Mouse (Mus musculus): ENCODE measurements around the gene Arhgap27. TPM values are rescaled to one million over a fixed set of nuclear protein-coding genes. Genes with fewer than 3 reads are reported as not detected.
"Not testable (repeated sequence)": the region's sequence is repeated elsewhere in the genome, so short reads cannot be mapped to it uniquely, and the experiment has no call there.

The Arhgap27 gene
- polyA plus RNA-seq, 1 experiment from 2014 or later = 6.5 TPM

DNA sequence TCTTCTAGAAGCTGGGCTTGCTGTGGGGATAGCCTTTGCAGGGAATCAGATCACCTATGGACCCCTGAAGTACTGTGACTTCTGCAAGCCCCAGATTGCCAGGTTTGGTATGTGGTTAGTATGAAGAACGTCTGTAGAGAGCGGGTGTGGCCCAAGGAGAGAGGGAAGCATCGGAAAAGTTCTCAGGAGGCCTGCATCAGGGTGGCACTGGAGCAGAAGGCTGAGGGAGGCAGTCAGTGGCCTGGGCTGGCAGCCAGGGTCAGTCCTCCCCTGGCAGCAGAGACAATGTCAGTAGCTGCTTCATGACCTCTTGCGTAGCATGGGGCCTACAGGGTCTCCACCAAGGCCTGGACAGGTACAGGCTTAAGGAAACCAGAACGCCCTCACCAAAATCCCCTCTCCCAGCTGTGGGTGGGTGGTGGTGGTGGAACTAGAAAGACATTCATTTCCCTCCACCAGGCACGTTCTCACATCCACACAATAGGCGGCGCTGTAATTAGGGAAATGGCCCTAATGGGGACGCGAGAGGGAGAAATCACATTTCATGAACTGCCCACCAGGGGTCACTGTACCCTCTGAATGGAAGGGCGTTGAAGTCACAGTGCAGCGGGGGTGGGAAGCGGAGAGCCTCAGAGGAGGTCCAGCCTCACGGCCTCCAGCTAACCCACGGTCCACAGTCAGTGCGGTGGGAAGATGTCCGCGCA lies 31.2 kb downstream of the Arhgap27 start:
- Histone ChIP-seq H3K27me3 (ENCODE audit: control insufficient read depth, insufficient read depth, low read length) (peaks cover 17% of the 10 kb centered on the region), H3K4me2 (ENCODE audit: low read length) (peak overlapping the region; percentile 69), H3K36me3 (ENCODE audit: control insufficient read depth, insufficient read depth, low read length) (0 out of 2 replicates have a peak, but pooled peaks cover 3% of the 10 kb centered on the region), H3K27ac (replicated peaks in 1 of 2; ENCODE audit: control insufficient read depth in 1 of 2, insufficient read depth in 1 of 2, low read depth in 2 of 2, low read length in 2 of 2) (no peak overlapping the region), H3K4me3 (ENCODE audit: control insufficient read depth in 1 of 2, insufficient read depth in 1 of 2, low read depth in 1 of 2, low read length in 2 of 2) (peak overlapping the region; percentile 27 to 31), H3K9me3 (ENCODE audit: control insufficient read depth, low read length) (no peaks in the 10 kb centered on the region), H3K9ac (ENCODE audit: low read length) (no peak overlapping the region; the same call in 1 of the 2 replicates), H3K4me1 (ENCODE audit: control insufficient read depth in 2 of 2, insufficient read depth in 2 of 2, low read length in 2 of 2) (peaks cover 2 to 11% of the 10 kb centered on the region in 2 experiments; a peak in 2 of 4 replicates)
- no peak; the same call in 1 of the 2 replicates for ATAC-seq (ENCODE audit: insufficient number of reproducible peaks, insufficient read depth, low FRiP score, low read depth)
- 29% methylated on average over 18 of the region's 18 CpGs for WGBS

DNA sequence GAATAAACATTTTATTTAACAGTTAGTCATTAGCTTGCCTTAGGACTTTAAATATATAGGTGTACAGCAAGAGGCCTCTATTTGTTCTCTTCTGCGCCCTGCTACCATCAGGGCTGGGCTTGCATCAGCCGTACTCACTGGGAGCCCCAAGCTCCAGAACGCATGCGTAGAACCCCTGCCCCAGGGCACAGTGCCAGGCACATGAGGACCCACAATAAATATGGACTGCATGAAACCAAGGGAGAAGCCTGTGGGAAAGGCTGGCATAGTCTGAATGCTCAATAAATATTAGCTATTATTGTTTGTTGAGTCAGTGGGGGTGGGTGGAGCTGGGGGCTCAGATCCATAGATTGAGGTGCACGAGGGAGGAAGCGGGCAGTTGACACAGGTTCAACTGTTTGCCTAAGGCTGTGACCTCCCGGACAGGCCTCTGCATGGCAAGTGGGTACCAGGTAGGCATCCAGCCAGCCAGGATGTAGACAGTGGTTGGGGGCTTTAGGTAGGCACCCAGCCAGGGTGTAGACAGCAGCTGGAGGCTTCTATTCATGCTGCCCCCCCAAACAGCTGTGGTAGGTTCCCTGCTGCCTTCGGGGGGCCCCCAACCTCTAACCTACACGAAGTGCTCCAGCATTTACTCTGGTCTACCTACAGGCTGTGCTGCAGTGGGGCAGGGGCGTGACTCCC lies 31.8 kb downstream of the Arhgap27 start:
- H3K27me3 ChIP-seq (ENCODE audit: control insufficient read depth, insufficient read depth, low read length) = peaks cover 17% of the 10 kb centered on the region
- 92% methylated on average over 10 of the region's 10 CpGs for WGBS
- no peak overlapping the region for H3K27ac ChIP-seq (replicated peaks in 1 of 2; ENCODE audit: control insufficient read depth in 1 of 2, insufficient read depth in 1 of 2, low read depth in 2 of 2, low read length in 2 of 2)
- H3K4me2 ChIP-seq (ENCODE audit: low read length) = no peak overlapping the region
- no peak overlapping the region for H3K4me3 ChIP-seq (ENCODE audit: control insufficient read depth in 1 of 2, insufficient read depth in 1 of 2, low read depth in 1 of 2, low read length in 2 of 2)
- no peaks in the 10 kb centered on the region for H3K9me3 ChIP-seq (ENCODE audit: control insufficient read depth, low read length)
- H3K4me1 ChIP-seq (ENCODE audit: control insufficient read depth in 2 of 2, insufficient read depth in 2 of 2, low read length in 2 of 2) = peaks cover 2 to 11% of the 10 kb centered on the region in 2 experiments; a peak in 2 of 4 replicates
- H3K36me3 ChIP-seq (ENCODE audit: control insufficient read depth, insufficient read depth, low read length) = 0 out of 2 replicates have a peak, but pooled peaks cover under 1% of the 10 kb centered on the region
- no peak for ATAC-seq (ENCODE audit: insufficient number of reproducible peaks, insufficient read depth, low FRiP score, low read depth)
- H3K9ac ChIP-seq (ENCODE audit: low read length) = no peak overlapping the region

DNA sequence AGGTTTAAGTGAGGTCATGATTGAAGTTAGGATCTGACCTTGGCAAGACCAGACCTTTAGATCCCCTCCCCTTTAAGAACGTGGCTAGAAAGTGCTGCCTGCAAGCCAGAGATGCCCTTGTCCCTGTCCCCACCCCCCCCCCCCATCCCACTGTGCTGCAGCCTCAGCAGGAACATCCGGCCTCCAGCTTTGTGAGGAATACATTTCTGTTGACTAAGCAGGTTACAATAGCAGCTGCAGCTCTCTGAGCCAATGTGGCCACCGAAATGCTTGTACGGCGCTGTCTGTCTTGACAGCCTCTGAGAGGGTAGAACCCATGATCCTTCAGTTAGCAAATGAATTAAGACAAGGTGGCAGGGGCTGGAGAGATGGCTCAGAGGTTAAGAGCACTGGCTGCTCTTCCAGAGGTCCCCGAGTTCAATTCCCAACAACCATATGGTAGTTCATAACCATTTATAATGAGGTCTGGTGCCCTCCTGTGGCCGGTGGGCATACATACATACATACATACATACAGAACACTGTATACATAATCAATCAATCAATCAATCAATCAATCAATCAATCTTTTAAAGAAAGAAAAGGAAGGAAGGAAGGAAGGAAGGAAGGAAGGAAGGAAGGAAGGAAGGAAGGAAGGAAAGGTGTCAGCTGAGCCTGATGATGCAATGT lies 32.7 kb downstream of the Arhgap27 start:
- no peak for ATAC-seq (ENCODE audit: insufficient number of reproducible peaks, insufficient read depth, low FRiP score, low read depth)
- no peaks in the 10 kb centered on the region for H3K9me3 ChIP-seq (ENCODE audit: control insufficient read depth, low read length)
- WGBS = 71% methylated on average over 7 of the region's 7 CpGs
- no peak overlapping the region for H3K4me3 ChIP-seq (ENCODE audit: control insufficient read depth in 1 of 2, insufficient read depth in 1 of 2, low read depth in 1 of 2, low read length in 2 of 2)
- H3K27ac ChIP-seq (replicated peaks in 1 of 2; ENCODE audit: control insufficient read depth in 1 of 2, insufficient read depth in 1 of 2, low read depth in 2 of 2, low read length in 2 of 2) = no peak overlapping the region
- H3K36me3 ChIP-seq (ENCODE audit: control insufficient read depth, insufficient read depth, low read length) = no peaks in the 10 kb centered on the region
- peaks cover 2 to 11% of the 10 kb centered on the region in 2 experiments; a peak in 2 of 4 replicates for H3K4me1 ChIP-seq (ENCODE audit: control insufficient read depth in 2 of 2, insufficient read depth in 2 of 2, low read length in 2 of 2)
- no peak overlapping the region for H3K9ac ChIP-seq (ENCODE audit: low read length)
- no peak overlapping the region for H3K4me2 ChIP-seq (ENCODE audit: low read length)
- H3K27me3 ChIP-seq (ENCODE audit: control insufficient read depth, insufficient read depth, low read length) = peaks cover 17% of the 10 kb centered on the region

DNA sequence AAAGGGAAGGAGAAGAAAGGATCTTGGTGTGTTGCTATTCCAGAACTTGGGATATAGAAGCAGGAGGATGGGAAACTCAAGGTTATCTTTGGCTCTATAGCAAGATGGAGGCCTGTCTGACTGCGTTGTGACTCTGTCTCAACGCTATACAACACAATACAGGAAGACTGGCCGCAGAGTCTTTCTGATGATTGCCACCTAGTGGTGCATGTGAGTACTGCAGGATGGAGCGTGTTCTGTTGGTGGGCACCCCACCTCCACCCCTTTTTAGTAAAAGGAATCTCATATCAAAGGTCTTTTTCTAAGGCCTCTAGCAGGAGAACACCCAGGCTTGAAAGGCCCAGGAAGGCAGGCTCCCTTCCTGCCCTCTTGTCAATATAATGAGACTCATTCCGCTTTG lies 36.5 kb downstream of the Arhgap27 start:
- Histone ChIP-seq H3K4me3 (ENCODE audit: control insufficient read depth in 1 of 2, insufficient read depth in 1 of 2, low read depth in 1 of 2, low read length in 2 of 2) (no peak overlapping the region), H3K36me3 (ENCODE audit: control insufficient read depth, insufficient read depth, low read length) (no peaks in the 10 kb centered on the region), H3K4me1 (ENCODE audit: control insufficient read depth in 2 of 2, insufficient read depth in 2 of 2, low read length in 2 of 2) (no peaks in the 10 kb centered on the region), H3K27ac (replicated peaks in 1 of 2; ENCODE audit: control insufficient read depth in 1 of 2, insufficient read depth in 1 of 2, low read depth in 2 of 2, low read length in 2 of 2) (no peak overlapping the region), H3K9ac (ENCODE audit: low read length) (no peak overlapping the region), H3K9me3 (ENCODE audit: control insufficient read depth, low read length) (no peaks in the 10 kb centered on the region), H3K4me2 (ENCODE audit: low read length) (no peak overlapping the region), H3K27me3 (ENCODE audit: control insufficient read depth, insufficient read depth, low read length) (peaks cover 11% of the 10 kb centered on the region)
- ATAC-seq (ENCODE audit: insufficient number of reproducible peaks, insufficient read depth, low FRiP score, low read depth) = no peak
- WGBS = 10% methylated on average over 5 of the region's 5 CpGs

DNA sequence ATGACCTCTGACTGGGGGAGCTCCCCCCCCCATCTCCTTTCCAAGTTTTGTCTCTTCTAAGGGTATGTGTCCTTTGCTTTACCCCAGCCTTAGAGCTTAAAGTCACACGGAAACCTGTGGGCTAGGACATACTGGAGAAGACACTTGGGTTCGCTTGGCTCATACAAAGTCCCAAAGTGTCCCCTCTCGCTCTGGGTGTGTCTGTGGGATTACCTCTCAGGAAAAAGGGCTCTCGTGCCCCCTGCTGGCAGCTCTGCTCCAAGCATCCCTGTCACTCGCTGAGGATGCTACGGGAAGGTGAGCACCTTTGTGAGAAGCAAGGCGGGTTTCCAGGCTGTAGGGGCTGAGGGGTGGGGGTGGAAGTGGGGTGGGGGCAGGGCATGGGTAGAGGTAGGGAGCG lies 38.3 kb downstream of the Arhgap27 start:
- no peaks in the 10 kb centered on the region for H3K36me3 ChIP-seq (ENCODE audit: control insufficient read depth, insufficient read depth, low read length)
- no peaks in the 10 kb centered on the region for H3K9me3 ChIP-seq (ENCODE audit: control insufficient read depth, low read length)
- peaks cover 11% of the 10 kb centered on the region; the same call in 1 of the 2 replicates for H3K27me3 ChIP-seq (ENCODE audit: control insufficient read depth, insufficient read depth, low read length)
- H3K4me2 ChIP-seq (ENCODE audit: low read length) = no peak overlapping the region
- no peak overlapping the region for H3K27ac ChIP-seq (replicated peaks in 1 of 2; ENCODE audit: control insufficient read depth in 1 of 2, insufficient read depth in 1 of 2, low read depth in 2 of 2, low read length in 2 of 2)
- H3K4me3 ChIP-seq (ENCODE audit: control insufficient read depth in 1 of 2, insufficient read depth in 1 of 2, low read depth in 1 of 2, low read length in 2 of 2) = no peak overlapping the region
- no peak overlapping the region for H3K9ac ChIP-seq (ENCODE audit: low read length)
- ATAC-seq (ENCODE audit: insufficient number of reproducible peaks, insufficient read depth, low FRiP score, low read depth) = no peak
- no peaks in the 10 kb centered on the region; a peak in 2 of 4 replicates for H3K4me1 ChIP-seq (ENCODE audit: control insufficient read depth in 2 of 2, insufficient read depth in 2 of 2, low read length in 2 of 2)
- 9% methylated on average over 8 of the region's 8 CpGs for WGBS

DNA sequence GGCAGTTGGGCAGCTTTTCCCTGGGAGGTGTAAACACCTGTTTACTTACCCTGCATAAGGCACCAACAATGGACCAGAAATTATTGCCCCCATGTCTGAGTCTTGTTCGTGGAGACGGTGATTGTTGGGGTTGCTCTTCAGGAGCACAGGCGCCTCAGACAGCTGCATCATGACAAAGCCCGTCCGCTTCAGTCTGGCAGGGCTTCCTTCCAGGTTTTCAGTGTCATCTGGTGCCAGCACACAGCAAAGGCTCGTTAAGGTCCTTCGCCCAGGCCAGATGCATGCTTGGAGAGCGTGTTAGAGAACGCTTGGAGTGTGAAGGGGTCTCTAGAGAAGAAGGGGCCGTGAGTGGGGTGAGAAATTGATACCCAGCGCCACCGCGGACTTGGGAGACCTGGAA lies 38.8 kb downstream of the Arhgap27 start:
- no peaks in the 10 kb centered on the region for H3K36me3 ChIP-seq (ENCODE audit: control insufficient read depth, insufficient read depth, low read length)
- WGBS = 60% methylated on average over 13 of the region's 13 CpGs
- H3K4me2 ChIP-seq (ENCODE audit: low read length) = no peak overlapping the region
- no peak for ATAC-seq (ENCODE audit: insufficient number of reproducible peaks, insufficient read depth, low FRiP score, low read depth)
- no peaks in the 10 kb centered on the region; a peak in 2 of 4 replicates for H3K4me1 ChIP-seq (ENCODE audit: control insufficient read depth in 2 of 2, insufficient read depth in 2 of 2, low read length in 2 of 2)
- H3K4me3 ChIP-seq (ENCODE audit: control insufficient read depth in 1 of 2, insufficient read depth in 1 of 2, low read depth in 1 of 2, low read length in 2 of 2) = no peak overlapping the region
- H3K9me3 ChIP-seq (ENCODE audit: control insufficient read depth, low read length) = no peaks in the 10 kb centered on the region
- H3K27ac ChIP-seq (replicated peaks in 1 of 2; ENCODE audit: control insufficient read depth in 1 of 2, insufficient read depth in 1 of 2, low read depth in 2 of 2, low read length in 2 of 2) = no peak overlapping the region
- H3K27me3 ChIP-seq (ENCODE audit: control insufficient read depth, insufficient read depth, low read length) = peaks cover 11% of the 10 kb centered on the region; the same call in 1 of the 2 replicates
- no peak overlapping the region for H3K9ac ChIP-seq (ENCODE audit: low read length)

DNA sequence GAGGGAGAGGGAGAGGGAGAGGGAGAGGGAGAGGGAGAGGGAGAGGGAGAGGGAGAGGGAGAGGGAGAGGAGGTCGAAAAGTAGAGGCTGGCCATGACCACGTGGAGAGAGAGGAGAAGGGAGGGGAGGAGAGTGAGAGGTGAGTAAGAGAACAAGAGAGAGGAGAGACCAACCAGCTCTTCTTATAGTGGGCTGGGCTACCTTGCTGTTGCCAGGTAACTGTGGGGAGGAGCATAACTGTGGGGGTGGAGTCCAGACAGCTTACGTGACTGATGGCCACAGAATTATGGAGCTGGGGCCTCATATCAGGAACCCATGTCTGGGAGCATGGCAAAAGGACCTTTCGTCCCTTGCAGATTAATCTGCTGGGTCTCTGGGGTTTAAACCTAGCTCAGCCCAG lies 40.7 kb downstream of the Arhgap27 start:
- peaks cover 11% of the 10 kb centered on the region; the same call in 1 of the 2 replicates for H3K27me3 ChIP-seq (ENCODE audit: control insufficient read depth, insufficient read depth, low read length)
- not testable (repeated sequence) for H3K9ac ChIP-seq (ENCODE audit: low read length); H3K9me3 ChIP-seq (ENCODE audit: control insufficient read depth, low read length); H3K4me2 ChIP-seq (ENCODE audit: low read length); H3K27ac ChIP-seq (replicated peaks in 1 of 2; ENCODE audit: control insufficient read depth in 1 of 2, insufficient read depth in 1 of 2, low read depth in 2 of 2, low read length in 2 of 2); H3K36me3 ChIP-seq (ENCODE audit: control insufficient read depth, insufficient read depth, low read length); H3K4me3 ChIP-seq (ENCODE audit: control insufficient read depth in 1 of 2, insufficient read depth in 1 of 2, low read depth in 1 of 2, low read length in 2 of 2); H3K4me1 ChIP-seq (ENCODE audit: control insufficient read depth in 2 of 2, insufficient read depth in 2 of 2, low read length in 2 of 2); ATAC-seq (ENCODE audit: insufficient number of reproducible peaks, insufficient read depth, low FRiP score, low read depth)
- WGBS = 44% methylated on average over 4 of the region's 4 CpGs

Data from heart, embryonic 14.5 days (tissue).